ENCODE assay signal across 18 mouse cellular contexts in genomic region chr5:103846609-103847008, GRCm38 (mm10).
A peak's percentile ranks its signal among the peaks of the same experiment; 100 is the strongest.
DNase-seq lines count a peak whose midpoint lies in the region; ATAC-seq and TF ChIP-seq lines count a peak whose summit lies in the region.
"Had no signal": no experiment of that assay in that cellular context is flagged by ENCODE, and none has a peak within 500 bp of the region (broad histone marks: within the 10 kb centered on the region; RNA-seq: fewer than 3 reads in every experiment).

No protein-coding gene starts in this region.

- no peak overlapping the region for H3K9ac ChIP-seq in hindbrain, postnatal 0 days (replicated peaks; ENCODE audit: low read length)
- H3K9ac ChIP-seq in lung, postnatal 0 days (replicated peaks; ENCODE audit: low read depth) = no peak overlapping the region
- no peak overlapping the region for H3K9ac ChIP-seq in kidney, embryonic 14.5 days (ENCODE audit: low read depth, low read length)
- H3K9ac ChIP-seq: hindbrain, embryonic 14.5 days had no signal

- no peak for TF ChIP-seq EP300 in lung, postnatal 0 days (IDR thresholded peaks at IDR 0.05)

- H3K27me3 ChIP-seq in hindbrain, embryonic 10.5 days (ENCODE audit: insufficient read depth, poor library complexity, severe bottlenecking) = no peaks in the 10 kb centered on the region
- H3K27me3 ChIP-seq in hindbrain, postnatal 0 days (ENCODE audit: insufficient read depth, low read length) = no peaks in the 10 kb centered on the region
- H3K27me3 ChIP-seq in lung, postnatal 0 days (replicated peaks; ENCODE audit: insufficient read depth, low read length) = no peaks in the 10 kb centered on the region
- no peaks in the 10 kb centered on the region for H3K27me3 ChIP-seq in kidney, embryonic 14.5 days (ENCODE audit: control insufficient read depth, insufficient read depth, low read length)
- H3K27me3 ChIP-seq in limb, embryonic 10.5 days (ENCODE audit: low read depth, poor library complexity, severe bottlenecking) = no peaks in the 10 kb centered on the region
- H3K27me3 ChIP-seq in cerebellum, adult 2 months (ENCODE audit: control insufficient read depth, insufficient read depth, low read length) = no peaks in the 10 kb centered on the region
- H3K27me3 ChIP-seq: megakaryocyte, embryonic 14.5 days had no signal

- peak; percentile 23 for DNase-seq in hindbrain, embryonic 10.5 days (ENCODE audit: low spot score)
- no peak for DNase-seq in hindbrain, postnatal 0 days (ENCODE audit: low spot score)
- no peak for DNase-seq in lung, postnatal 0 days (ENCODE audit: low spot score)
- DNase-seq in lung, adult 2 months = no peak
- peak; percentile 62 for DNase-seq in retina, postnatal 1 day
- DNase-seq in limb, embryonic 10.5 days (ENCODE audit: low spot score) = no peak
- DNase-seq in cerebellum, adult 2 months = no peak
- DNase-seq: adrenal gland, postnatal 25 days; cerebellum, adult 8-10 months; lung, postnatal 14 days; right cerebral cortex, postnatal 25 days; thymus, postnatal 25 days had no signal

- peaks cover 72% of the 10 kb centered on the region for H3K36me3 ChIP-seq in hindbrain, embryonic 10.5 days
- peaks cover 6% of the 10 kb centered on the region; the same call in 1 of the 2 replicates for H3K36me3 ChIP-seq in hindbrain, postnatal 0 days (ENCODE audit: insufficient read depth, low read length)
- H3K36me3 ChIP-seq in lung, postnatal 0 days (ENCODE audit: insufficient read depth, low read length) = peaks cover 48% of the 10 kb centered on the region
- peaks cover 32% of the 10 kb centered on the region for H3K36me3 ChIP-seq in kidney, embryonic 14.5 days (ENCODE audit: control insufficient read depth, insufficient read depth, low read length)
- H3K36me3 ChIP-seq in limb, embryonic 10.5 days = peaks cover 52% of the 10 kb centered on the region

- WGBS in hindbrain, embryonic 10.5 days = 54% methylated on average over 5 of the region's 5 CpGs
- 68% methylated on average over 5 of the region's 5 CpGs for WGBS in hindbrain, postnatal 0 days
- 64% methylated on average over 5 of the region's 5 CpGs for WGBS in lung, postnatal 0 days
- WGBS in lung, adult 2 months = 66% methylated on average over 5 of the region's 5 CpGs
- WGBS in kidney, embryonic 14.5 days = 24% methylated on average over 5 of the region's 5 CpGs
- 58% methylated on average over 5 of the region's 5 CpGs for WGBS in limb, embryonic 10.5 days
- WGBS in cerebellum, adult 2 months = 82% methylated on average over 5 of the region's 5 CpGs

- no peak overlapping the region for H3K27ac ChIP-seq in hindbrain, embryonic 10.5 days
- H3K27ac ChIP-seq in hindbrain, postnatal 0 days = no peak overlapping the region
- no peak overlapping the region for H3K27ac ChIP-seq in lung, postnatal 0 days (ENCODE audit: low read length)
- H3K27ac ChIP-seq in kidney, embryonic 14.5 days (ENCODE audit: low read depth, low read length) = no peak overlapping the region
- H3K27ac ChIP-seq in limb, embryonic 10.5 days = no peak overlapping the region
- no peak overlapping the region for H3K27ac ChIP-seq in cerebellum, adult 2 months (ENCODE audit: insufficient read depth, low read length)
- H3K27ac ChIP-seq: hindbrain, embryonic 14.5 days had no signal

- no peak for ATAC-seq in hindbrain, postnatal 0 days
- ATAC-seq in lung, postnatal 0 days = peak; percentile 16; the same call in 1 of the 2 replicates
- peak; percentile 74 for ATAC-seq in kidney, embryonic 14.5 days (ENCODE audit: low FRiP score, low TSS enrichment)
- ATAC-seq: activated CD4-positive, CD25-positive, alpha-beta regulatory T cell, adult 4 months; forebrain, embryonic 16.5 days; intestine, postnatal 0 days had no signal

- H3K4me1 ChIP-seq in hindbrain, embryonic 10.5 days (replicated peaks) = peaks cover 29% of the 10 kb centered on the region
- H3K4me1 ChIP-seq in hindbrain, postnatal 0 days (ENCODE audit: insufficient read depth, low read length) = peaks cover 7% of the 10 kb centered on the region; the same call in 1 of the 2 replicates
- H3K4me1 ChIP-seq in lung, postnatal 0 days (ENCODE audit: insufficient read depth, low read depth, low read length) = no peaks in the 10 kb centered on the region
- 0 out of 2 replicates have a peak, but pooled peaks cover 3% of the 10 kb centered on the region for H3K4me1 ChIP-seq in lung, adult 2 months (ENCODE audit: control insufficient read depth, insufficient read depth, low read length)
- H3K4me1 ChIP-seq in kidney, embryonic 14.5 days (ENCODE audit: control insufficient read depth, insufficient read depth, low read length) = peaks cover 21% of the 10 kb centered on the region
- peaks cover 29% of the 10 kb centered on the region for H3K4me1 ChIP-seq in limb, embryonic 10.5 days
- H3K4me1 ChIP-seq in cerebellum, adult 2 months (ENCODE audit: control insufficient read depth, insufficient read depth, low read length) = peaks cover 6% of the 10 kb centered on the region

- H3K9me3 ChIP-seq in hindbrain, embryonic 10.5 days = no peaks in the 10 kb centered on the region
- no peaks in the 10 kb centered on the region for H3K9me3 ChIP-seq in hindbrain, postnatal 0 days (ENCODE audit: low read length)
- H3K9me3 ChIP-seq in lung, postnatal 0 days (ENCODE audit: low read length) = no peaks in the 10 kb centered on the region
- no peaks in the 10 kb centered on the region for H3K9me3 ChIP-seq in kidney, embryonic 14.5 days (ENCODE audit: control insufficient read depth, low read length)
- no peaks in the 10 kb centered on the region for H3K9me3 ChIP-seq in limb, embryonic 10.5 days (replicated peaks)
- H3K9me3 ChIP-seq: megakaryocyte, embryonic 14.5 days had no signal

- TF ChIP-seq POLR2A in lung, adult 2 months (IDR thresholded peaks at IDR 0.05; ENCODE audit: borderline replicate concordance, extremely low read depth, low read depth, low read length) = no peak
- TF ChIP-seq POLR2A in cerebellum, adult 2 months (IDR thresholded peaks at IDR 0.05; ENCODE audit: borderline replicate concordance, insufficient read depth, low read length) = no peak

- no peak for TF ChIP-seq CTCF in hindbrain, postnatal 0 days (IDR thresholded peaks at IDR 0.05; ENCODE audit: low read depth)
- TF ChIP-seq CTCF in lung, postnatal 0 days (IDR thresholded peaks at IDR 0.05) = no peak
- TF ChIP-seq CTCF in lung, adult 2 months (IDR thresholded peaks at IDR 0.05; ENCODE audit: insufficient read depth, low read length) = no peak
- no peak for TF ChIP-seq CTCF in cerebellum, adult 2 months (IDR thresholded peaks at IDR 0.05; ENCODE audit: borderline replicate concordance, insufficient read depth, low read depth, low read length)

- no peak overlapping the region for H3K4me2 ChIP-seq in hindbrain, postnatal 0 days (ENCODE audit: low read depth, low read length)
- H3K4me2 ChIP-seq in lung, postnatal 0 days (replicated peaks; ENCODE audit: low read depth, low read length) = no peak overlapping the region
- H3K4me2 ChIP-seq in kidney, embryonic 14.5 days (replicated peaks; ENCODE audit: low read depth, low read length) = no peak overlapping the region
- H3K4me2 ChIP-seq: hindbrain, embryonic 14.5 days had no signal

- no peak overlapping the region for H3K4me3 ChIP-seq in hindbrain, embryonic 10.5 days
- no peak overlapping the region for H3K4me3 ChIP-seq in hindbrain, postnatal 0 days (ENCODE audit: low read length)
- no peak overlapping the region for H3K4me3 ChIP-seq in lung, postnatal 0 days (ENCODE audit: low read depth, low read length)
- H3K4me3 ChIP-seq in lung, adult 2 months (replicated peaks; ENCODE audit: extremely low read depth, low read depth, low read length) = no peak overlapping the region
- H3K4me3 ChIP-seq in kidney, embryonic 14.5 days (ENCODE audit: low read length) = no peak overlapping the region
- H3K4me3 ChIP-seq in limb, embryonic 10.5 days = no peak overlapping the region
- no peak overlapping the region for H3K4me3 ChIP-seq in cerebellum, adult 2 months (replicated peaks; ENCODE audit: insufficient read depth, low read depth, low read length)
- H3K4me3 ChIP-seq: megakaryocyte, embryonic 14.5 days had no signal

Comparison
In these comparisons a context has a peak if more than half of its experiments do, and no peak if none do; other contexts are left out.
1. DNase-seq: peak in hindbrain, embryonic 10.5 days (single experiment) and retina, postnatal 1 day (single experiment); none in hindbrain, postnatal 0 days (single experiment), lung, postnatal 0 days (single experiment), lung, adult 2 months (single experiment), limb, embryonic 10.5 days (single experiment) and cerebellum, adult 2 months (0 of 2).